Mouse (Mus musculus) small intestine, adult 2 months (tissue): ENCODE results near the gene Apol9b.

Experiments used
- CTCF ChIP-seq: fragments of 200-500 bp; IDR thresholded peaks from 2 replicates; pipeline ENCODE4 v1.5.1; 2012; ENCODE audit warnings: low read depth, mild to moderate bottlenecking, control low read depth, inconsistent platforms, low read length, moderate library complexity, mixed read lengths; ENCODE audit not compliant: insufficient replicate concordance, insufficient read length; ENCODE audit errors: extremely low read depth
- POLR2A ChIP-seq: fragments of 200-500 bp; IDR thresholded peaks from 2 replicates; pipeline ENCODE4 v1.6.1; 2012; ENCODE audit warnings: low read depth, mild to moderate bottlenecking, control low read depth, inconsistent platforms, low read length, moderate library complexity

GRCm38 (mm10) chr15:77774303-77774702, 45.5 kb downstream of the Apol9b start:
- TF ChIP-seq CTCF (no peak), POLR2A (no peak)
